Mouse (Mus musculus): Measurements from ENCODE around the gene Lag3. TPM values are rescaled to one million over a fixed set of nuclear protein-coding genes. Genes with fewer than 3 reads are reported as not detected.

Lag3 gene
- polyA plus RNA-seq, 1 experiment from 2014 or later, result 0.49 TPM

DNA sequence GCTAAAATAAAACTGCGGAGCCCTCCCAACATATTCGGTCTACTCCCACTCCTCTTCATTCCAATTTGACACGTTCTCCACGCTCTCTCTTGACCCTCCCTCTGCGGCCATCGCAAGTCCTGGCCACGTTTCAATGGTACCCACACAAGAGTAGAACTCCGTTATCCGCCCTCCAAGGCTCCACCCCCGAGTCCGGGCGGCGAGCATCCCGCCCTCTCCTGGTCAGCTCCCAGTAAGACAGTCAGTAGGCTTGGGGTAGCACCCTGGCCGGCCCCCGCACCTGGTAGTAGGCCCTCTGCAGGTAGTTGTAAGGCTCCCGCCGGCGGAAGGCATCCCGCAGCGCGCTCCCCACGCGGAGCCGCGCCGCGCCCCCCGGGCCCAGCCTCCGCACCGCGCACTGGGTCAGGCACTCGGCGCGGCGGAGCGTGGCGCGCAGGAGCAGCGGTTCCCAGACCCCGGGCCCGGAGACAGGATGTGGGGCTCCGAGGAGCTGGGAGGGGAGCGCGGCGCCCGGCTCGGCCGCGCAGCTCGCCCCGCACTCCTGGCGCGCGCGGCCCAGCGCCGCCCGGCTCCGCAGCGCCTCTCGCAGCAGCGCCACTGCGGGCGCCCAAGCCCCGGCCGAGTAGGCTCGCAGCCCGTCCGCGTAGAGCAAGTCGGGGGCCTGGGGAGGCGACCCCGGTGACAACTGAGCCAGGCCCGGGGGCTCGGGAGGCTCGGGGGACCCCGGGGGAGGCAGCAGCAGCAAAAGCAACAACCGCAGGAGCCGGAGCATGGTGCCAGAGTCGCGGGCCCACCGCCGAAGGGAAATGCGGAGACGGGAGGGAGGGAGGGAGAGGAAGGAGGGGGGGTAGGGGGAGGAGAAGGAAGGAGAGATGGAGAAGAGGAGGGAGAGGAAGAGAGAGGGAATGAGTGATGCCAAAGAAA lies 54.3 kb downstream of the Lag3 start, which contains the start of gene P3h3:
Gene P3h3, minus strand, starts transcription at position 837 of the 924 bp plus-strand sequence.
- CTCF ChIA-PET, result interaction anchor here (0.6 to 1.2 kb wide), 3 partner anchors 11 to 417 kb away, joined by 3 to 7 read pairs (median 3); partner anchors contain the start of gene Mlf2
- H3K27me3 ChIP-seq, result no peaks in the 10 kb centered on the region
- TF ChIP-seq CTCF (IDR thresholded peaks at IDR 0.05), result no peak
- in situ Hi-C loops (cut with MboI; ENCODE audit: low pct_unique_long_range_greater_than_20kb), result no loop called here
- DNase-seq (ENCODE audit: low read depth, low spot score) (no peak), ATAC-seq (peak; percentile 62)
- POLR2A ChIA-PET, result interaction anchor here (0.6 kb wide), 1 partner anchor 55 kb away, joined by 6 read pairs; no protein-coding TSS in a partner anchor

DNA sequence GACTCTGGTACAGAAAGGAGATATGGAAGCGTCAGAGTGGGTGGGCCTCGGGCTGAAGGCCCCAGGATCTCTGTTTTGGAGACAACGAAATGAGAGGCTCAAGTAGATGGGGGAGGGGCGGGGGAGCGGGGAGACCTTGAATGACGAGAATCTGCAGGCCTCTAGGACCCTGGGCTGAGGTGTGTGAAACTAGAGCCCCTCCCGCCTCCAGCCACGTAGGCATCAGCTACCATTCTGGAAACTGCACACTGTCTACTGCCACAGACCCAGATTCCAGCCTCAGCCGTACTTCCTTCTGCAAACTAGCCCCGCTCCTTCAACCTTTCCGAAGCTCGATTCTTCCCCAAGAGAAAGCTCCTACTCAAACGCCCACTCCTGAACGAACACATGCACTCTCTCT lies 55.2 kb downstream of the Lag3 start:
- no peak for TF ChIP-seq CTCF (IDR thresholded peaks at IDR 0.05)
- POLR2A ChIA-PET, result interaction anchor here (0.6 kb wide), 1 partner anchor 56 kb away, joined by 6 read pairs; no protein-coding TSS in a partner anchor
- ATAC-seq (no peak), DNase-seq (ENCODE audit: low read depth, low spot score) (no peak)
- in situ Hi-C loops (cut with MboI; ENCODE audit: low pct_unique_long_range_greater_than_20kb), result no loop called here
- H3K27me3 ChIP-seq, result no peaks in the 10 kb centered on the region
- CTCF ChIA-PET, result interaction anchor here (1.0 to 1.3 kb wide), 3 partner anchors 10 to 74 kb away, joined by 3 to 7 read pairs (median 3); partner anchors contain the start of gene Mlf2

DNA sequence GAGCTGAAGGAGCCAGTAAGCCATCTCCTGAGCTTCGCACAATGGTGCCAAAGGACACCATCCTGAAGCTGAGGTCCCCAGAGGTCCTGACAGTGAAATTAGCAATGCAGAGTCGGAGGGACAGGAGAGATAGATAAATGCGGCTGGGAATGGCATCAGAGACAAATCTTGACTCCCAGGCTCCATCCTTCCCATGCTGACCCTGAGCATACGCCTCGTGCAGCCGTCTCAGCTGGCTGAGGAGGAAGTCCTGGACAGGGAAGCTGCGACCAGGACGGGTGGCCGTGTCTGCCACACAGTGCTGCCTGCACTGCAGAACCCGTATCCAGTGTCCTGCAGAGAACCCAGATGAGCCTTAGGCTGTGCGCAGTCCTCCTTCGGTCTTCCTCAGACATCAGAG lies 56.9 kb downstream of the Lag3 start:
- DNase-seq (ENCODE audit: low read depth, low spot score) (no peak), ATAC-seq (no peak)
- ChIA-PET POLR2A (interaction anchor here (0.7 kb wide), 1 partner anchor 230 kb away, joined by 4 read pairs; no protein-coding TSS in a partner anchor), CTCF (no interaction called here)
- H3K27me3 ChIP-seq, result no peaks in the 10 kb centered on the region
- no peak for TF ChIP-seq CTCF (IDR thresholded peaks at IDR 0.05)
- in situ Hi-C loops (cut with MboI; ENCODE audit: low pct_unique_long_range_greater_than_20kb), result no loop called here

Other genes with a start within 250 kb of the Lag3 start
- gene Lpcat3, start 248.7 kb downstream of the Lag3 start, polyA plus RNA-seq (2021), result 107 TPM
- 100 TPM for gene Emg1, start 199.5 kb downstream of the Lag3 start, polyA plus RNA-seq (2021)
- gene Phb2, start 199.4 kb downstream of the Lag3 start, polyA plus RNA-seq (2021), result 275 TPM
- 1.5 TPM for gene Ptpn6, start 173.0 kb downstream of the Lag3 start, polyA plus RNA-seq (2021)
- 270 TPM for gene Grcc10, start 170.3 kb downstream of the Lag3 start, polyA plus RNA-seq (2021)
- 0.82 TPM for gene Gm45234, start 155.7 kb downstream of the Lag3 start, polyA plus RNA-seq (2021)
- 100.0 TPM for gene Atn1, start 155.2 kb downstream of the Lag3 start, polyA plus RNA-seq (2021)
- 25.8 TPM for gene Eno2, start 142.0 kb downstream of the Lag3 start, polyA plus RNA-seq (2021)
- not detected for gene Lrrc23, start 132.0 kb downstream of the Lag3 start, polyA plus RNA-seq (2021)
- 23.6 TPM for gene Spsb2, start 103.0 kb downstream of the Lag3 start, polyA plus RNA-seq (2021)
- 1,211 TPM for gene Tpi1, start 97.4 kb downstream of the Lag3 start, polyA plus RNA-seq (2021)
- 130 TPM for gene Usp5, start 82.2 kb downstream of the Lag3 start, polyA plus RNA-seq (2021)
- 66.3 TPM for gene Cdca3, start 82.2 kb downstream of the Lag3 start, polyA plus RNA-seq (2021)
- gene Gnb3, start 71.4 kb downstream of the Lag3 start, polyA plus RNA-seq (2021), result 0.09 TPM
- gene P3h3, start 54.0 kb downstream of the Lag3 start, polyA plus RNA-seq (2021), result 15.1 TPM
- gene Gpr162, start 47.7 kb downstream of the Lag3 start, polyA plus RNA-seq (2021), result 10.3 TPM
- gene Cd4, start 23.5 kb downstream of the Lag3 start, polyA plus RNA-seq (2021), result not detected
- gene Ptms, start 8.4 kb upstream of the Lag3 start, polyA plus RNA-seq (2021), result 850 TPM
- gene Mlf2, start 19.7 kb upstream of the Lag3 start, polyA plus RNA-seq (2021), result 442 TPM
- 153 TPM for gene Cops7a, start 53.8 kb upstream of the Lag3 start, polyA plus RNA-seq (2021)
- 12.9 TPM for gene Pianp, start 85.0 kb upstream of the Lag3 start, polyA plus RNA-seq (2021)
- gene Zfp384, start 97.4 kb upstream of the Lag3 start, polyA plus RNA-seq (2021), result 53.0 TPM
- 77.6 TPM for gene Ing4, start 128.1 kb upstream of the Lag3 start, polyA plus RNA-seq (2021)
- 9.7 TPM for gene Acrbp, start 138.0 kb upstream of the Lag3 start, polyA plus RNA-seq (2021)
- not detected for gene Lpar5, start 156.2 kb upstream of the Lag3 start, polyA plus RNA-seq (2021)
- 198 TPM for gene Chd4, start 184.3 kb upstream of the Lag3 start, polyA plus RNA-seq (2021)
- 65.0 TPM for gene Nop2, start 220.2 kb upstream of the Lag3 start, polyA plus RNA-seq (2021)
- gene Iffo1, start 233.5 kb upstream of the Lag3 start, polyA plus RNA-seq (2021), result 6.2 TPM